Mouse (Mus musculus) testis, postnatal 14 days (tissue): ENCODE results near the gene Fam83d.
A peak's percentile ranks its signal among the peaks of the same experiment; 100 is the strongest.

Experiments
- DNase-seq: peaks from one replicate; pipeline ENCODE4 v3.0.0; 2021; ENCODE audit warnings: low spot score

Gene Fam83d

DNA sequence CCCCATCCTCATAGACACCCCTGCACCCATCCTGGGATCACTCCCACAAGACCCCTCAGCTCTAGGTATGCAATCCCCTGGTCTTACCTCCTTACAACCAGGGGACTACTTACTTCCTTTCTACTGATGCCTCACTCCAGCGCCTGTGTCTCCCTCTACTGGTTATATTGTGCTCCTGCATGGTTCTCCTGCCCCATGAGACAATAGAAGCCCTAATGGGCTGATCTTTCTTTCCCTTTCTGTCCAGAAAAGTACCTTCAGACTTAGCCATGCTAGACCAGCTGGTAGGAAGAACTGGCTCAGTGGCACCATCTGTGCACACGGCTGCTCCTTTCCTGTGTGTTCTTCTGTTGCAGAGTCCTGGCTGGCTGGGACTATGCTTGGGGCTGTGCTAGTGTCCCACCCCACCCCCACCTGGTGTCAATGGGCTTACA, 22.8 kb upstream of the Fam83d start:
- DNase-seq = no peak

DNA sequence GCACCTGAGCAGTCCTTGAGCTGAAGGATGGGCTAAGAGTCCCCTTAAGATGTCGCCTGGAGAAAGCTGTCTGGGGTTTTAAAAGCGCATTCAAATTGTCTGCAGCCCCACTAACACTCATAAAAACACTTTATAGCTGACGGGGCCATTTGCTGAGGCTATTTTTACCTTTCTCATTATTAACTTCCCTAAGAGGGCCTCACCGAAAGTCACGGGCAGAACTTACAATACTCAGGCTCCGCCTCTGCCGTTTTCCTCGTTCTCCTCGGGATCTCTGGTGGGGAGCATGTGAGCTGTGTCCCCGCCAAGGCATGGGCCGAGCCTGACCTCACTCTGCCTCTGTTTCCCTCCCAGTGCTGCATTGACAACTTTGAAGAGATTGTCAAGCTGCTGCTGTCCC, 21.7 kb upstream of the Fam83d start:
- no peak for DNase-seq

DNA sequence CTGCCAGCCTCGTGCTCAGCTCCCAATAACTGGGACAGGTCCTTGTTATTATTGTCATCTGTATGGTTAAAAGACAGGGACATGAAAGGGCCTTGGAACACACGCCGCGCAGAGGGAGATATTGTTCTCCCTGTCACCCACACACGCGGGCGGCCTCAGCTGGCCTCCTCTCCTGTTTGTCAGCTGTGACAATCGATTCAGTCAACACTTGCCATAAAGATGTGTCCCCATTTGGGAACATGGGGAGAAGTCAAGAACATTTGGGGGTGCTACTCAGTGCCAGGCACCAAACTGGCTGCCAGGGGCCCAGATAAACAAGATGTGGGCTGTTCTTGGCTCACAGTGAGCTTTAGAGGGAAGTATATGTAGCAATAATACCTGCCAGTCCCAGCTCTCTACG, 18.5 kb upstream of the Fam83d start:
- no peak for DNase-seq

GRCm38 (mm10) chr2:158760231-158760630, 7.7 kb upstream of the Fam83d start:
- no peak for DNase-seq

GRCm38 (mm10) chr2:158762339-158762738, 5.6 kb upstream of the Fam83d start:
- DNase-seq = no peak

DNA sequence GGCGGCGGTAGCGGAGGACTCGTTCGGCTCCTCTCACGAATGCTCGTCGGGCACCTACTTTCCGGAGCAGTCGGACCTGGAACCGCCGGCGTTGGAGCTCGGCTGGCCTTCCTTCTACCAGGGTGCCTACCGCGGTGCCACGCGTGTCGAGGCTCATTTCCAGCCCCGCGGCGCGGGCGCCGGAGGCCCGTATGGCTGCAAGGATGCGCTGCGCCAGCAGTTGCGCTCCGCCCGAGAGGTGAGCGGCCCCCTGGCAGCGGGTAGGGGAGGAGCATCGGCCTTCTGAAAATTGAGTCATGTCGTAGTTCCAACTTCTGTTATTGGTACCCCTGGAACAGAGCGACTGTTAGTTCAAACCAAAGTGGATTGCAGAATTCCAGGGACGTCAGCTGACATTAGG, 457 bp downstream of the Fam83d start:
- DNase-seq = peak; percentile 53

DNA sequence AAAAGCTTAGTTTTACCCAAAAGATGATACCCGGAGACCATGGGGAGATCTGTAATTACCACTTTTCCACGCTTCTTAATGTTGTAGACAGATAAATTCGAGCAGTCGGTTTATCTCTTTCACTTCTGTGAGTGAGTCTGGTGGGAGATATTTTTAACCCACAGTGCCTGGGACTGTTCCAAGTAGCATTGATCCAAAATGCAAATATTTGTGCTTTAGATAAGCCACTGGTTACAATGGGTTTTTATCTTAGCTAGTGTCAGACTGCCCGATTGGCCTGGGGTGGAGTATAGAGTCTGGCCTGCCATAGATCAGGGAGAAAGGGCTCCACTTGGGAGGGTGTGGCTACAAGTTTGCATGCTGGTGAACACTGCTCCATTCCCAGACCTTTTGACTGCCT, 878 bp downstream of the Fam83d start:
- DNase-seq = no peak

- DNase-seq = no peak
Measured at GRCm38 (mm10) chr2:158770126-158770757, 2.3 kb downstream of the Fam83d start.

GRCm38 (mm10) chr2:158771066-158771763, 3.3 kb downstream of the Fam83d start:
- no peak for DNase-seq

DNA sequence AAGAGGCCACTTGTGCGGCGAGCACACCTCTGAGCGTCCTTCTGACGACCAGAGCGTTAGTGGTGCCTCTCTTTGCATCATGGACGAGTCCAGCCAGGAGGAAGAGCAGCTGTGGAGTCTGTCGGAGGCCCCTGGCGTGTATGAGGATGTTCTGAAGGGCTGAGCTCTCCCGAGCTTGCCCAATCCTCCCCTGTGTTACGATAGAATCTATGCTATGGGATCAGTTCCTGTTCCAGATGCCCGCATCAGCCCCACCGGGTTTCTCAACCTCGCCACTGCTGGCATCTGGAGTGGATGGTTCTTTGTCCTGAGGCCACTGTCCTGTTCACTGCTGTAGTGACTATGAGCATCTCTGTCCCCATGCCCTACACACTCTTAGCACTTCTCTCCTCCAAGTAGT, 4.9 kb downstream of the Fam83d start:
- DNase-seq = no peak

GRCm38 (mm10) chr2:158774886-158775285, 7.0 kb downstream of the Fam83d start:
- DNase-seq = no peak

GRCm38 (mm10) chr2:158776716-158777115, 8.8 kb downstream of the Fam83d start:
- DNase-seq = no peak

DNA sequence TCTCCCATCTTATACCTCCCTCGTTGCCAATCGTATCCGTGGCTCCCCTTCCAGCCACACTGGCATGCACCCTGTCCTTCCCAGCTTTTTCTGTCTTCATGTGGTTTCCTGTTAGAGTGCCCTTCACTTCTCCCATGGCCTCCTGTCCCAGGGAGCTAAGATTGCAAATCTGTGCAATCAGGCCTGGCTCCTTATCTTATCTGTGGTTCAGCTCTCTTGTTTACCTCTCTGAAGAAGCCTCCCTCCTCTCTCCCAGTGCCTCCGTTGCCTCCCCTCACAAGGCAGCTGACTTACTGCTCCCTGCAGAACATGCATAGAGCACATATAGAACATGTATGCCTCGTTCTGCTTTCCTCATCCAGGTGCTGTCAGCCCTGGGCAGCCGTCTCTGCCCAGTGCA, 9.6 kb downstream of the Fam83d start:
- no peak for DNase-seq

DNA sequence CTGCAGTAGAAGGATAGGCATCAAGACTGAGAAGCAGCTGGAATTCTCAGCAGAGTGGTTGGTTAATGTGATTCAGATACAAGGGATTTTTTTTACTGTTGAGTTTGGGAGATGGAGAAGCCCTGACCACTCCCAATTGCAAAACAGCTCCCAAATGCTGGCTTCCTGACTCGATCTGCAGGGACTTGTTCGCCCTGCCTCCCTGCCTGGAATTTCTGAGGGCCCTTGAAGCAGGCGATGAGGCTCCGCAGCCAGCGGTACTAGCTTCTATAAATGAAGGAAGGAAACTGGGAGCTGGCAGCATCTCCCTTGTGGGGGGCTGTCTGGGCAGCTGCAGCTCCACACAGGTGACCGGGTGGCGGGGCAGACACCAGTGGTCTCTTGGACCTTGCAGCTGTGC, 10.5 kb downstream of the Fam83d start:
- no peak for DNase-seq

DNA sequence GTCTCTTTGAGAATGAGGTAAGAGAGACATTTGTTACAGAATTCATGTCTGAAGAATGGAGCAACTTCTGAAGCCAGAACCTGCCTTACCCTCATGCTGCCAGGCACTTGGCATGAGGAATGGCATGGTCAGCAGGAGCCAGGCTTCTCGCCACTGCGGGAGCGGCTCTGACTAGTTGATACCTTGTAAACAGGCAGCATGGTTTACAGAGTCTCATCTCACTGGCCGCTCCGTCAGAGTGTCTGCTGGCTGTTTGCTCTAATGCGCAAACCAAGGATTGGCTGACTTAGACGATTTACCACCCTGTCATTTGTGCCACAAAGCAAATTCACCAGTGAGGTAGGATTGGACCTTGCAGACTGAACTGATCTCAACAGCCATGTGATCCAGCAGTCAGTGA, 13.2 kb downstream of the Fam83d start:
- no peak for DNase-seq

DNA sequence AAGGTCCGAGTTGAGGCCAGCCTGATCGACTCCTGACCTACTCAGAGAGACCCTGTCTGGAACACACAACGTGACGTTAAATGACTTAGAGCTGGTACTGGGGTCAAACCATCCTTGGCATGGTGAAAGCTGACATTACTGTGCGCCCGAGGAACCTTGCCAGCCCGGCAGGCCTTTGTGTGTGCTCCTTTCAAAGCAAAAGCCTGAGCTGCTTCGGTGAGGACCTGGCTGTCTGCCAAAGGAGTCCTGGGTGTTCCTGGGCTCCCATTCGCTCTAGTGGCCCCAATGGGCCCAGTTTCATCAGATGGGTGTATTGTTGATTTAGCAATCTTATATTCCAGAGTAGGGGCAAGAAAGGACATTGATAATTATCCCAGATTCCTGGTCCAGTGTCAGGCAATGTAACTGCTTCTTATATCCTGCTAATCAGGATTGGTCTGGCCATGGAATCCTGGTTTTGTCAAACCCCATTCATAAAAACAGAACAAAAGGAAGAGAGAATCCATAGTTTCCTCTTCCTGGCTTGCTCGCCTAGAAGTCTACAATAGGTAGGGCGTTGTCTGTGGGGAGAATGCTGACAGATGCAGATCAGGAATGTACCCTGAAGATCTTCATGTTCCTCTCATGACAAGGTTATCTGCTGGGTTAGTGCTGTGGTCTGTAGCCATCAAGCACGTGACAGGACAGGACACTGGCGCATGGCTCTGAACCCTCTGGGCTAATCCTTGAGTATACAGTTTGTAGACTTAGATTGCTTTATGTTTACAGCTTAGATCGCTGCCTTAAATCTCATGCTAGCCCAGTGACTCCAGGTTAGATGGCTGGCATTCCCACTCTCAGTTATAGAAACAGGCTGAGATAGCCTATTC, 19.3 kb downstream of the Fam83d start:
- no peak for DNase-seq

- DNase-seq = peak; percentile 92
Measured at GRCm38 (mm10) chr2:158794494-158795004, 26.7 kb downstream of the Fam83d start, which contains the start of gene Dhx35. Dhx35 (plus strand) TSS chr2:158794807.

GRCm38 (mm10) chr2:158795043-158795442, 27.1 kb downstream of the Fam83d start:
- DNase-seq = no peak

GRCm38 (mm10) chr2:158795875-158796274, 28.0 kb downstream of the Fam83d start:
- DNase-seq = no peak

GRCm38 (mm10) chr2:158799328-158799727, 31.4 kb downstream of the Fam83d start:
- DNase-seq = no peak

DNA sequence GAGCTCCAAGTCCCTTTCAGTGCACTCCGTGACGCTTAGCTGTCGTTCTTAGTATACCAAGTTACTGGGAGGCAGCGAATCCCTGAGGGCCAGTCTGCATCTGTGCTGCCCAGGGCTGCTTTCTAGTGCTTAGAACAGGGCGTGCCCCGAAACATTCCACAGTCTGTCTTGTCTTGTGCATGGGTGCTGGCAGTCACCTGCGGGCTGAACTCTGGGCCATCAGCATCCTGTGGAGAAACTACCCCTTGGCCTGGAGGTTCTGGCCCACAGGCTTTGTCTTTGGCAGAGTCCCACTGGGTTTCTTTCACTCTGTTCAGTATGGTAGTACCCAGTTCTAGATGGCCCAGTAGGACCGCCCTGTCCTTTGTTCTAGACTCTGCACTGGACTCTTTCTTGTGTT, 32.9 kb downstream of the Fam83d start:
- DNase-seq = no peak

DNA sequence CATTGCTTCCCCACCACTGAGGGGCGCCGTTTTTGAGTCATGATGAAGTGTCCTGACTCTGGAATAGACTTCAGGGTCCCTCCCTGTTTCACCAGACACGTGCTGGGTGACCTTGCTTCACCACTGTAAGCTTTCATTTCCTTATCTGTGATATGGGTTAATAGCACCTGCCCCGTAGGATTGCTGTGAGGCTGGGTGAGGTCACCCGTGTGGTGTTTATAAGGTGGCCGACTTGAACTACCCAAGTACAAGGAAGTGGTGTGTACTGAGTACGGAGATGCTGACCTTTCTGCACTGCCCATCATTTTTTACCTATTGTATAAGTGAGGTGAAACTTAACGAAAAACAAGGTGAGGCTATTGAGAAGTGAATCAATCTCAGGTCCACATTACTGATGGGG, 35.7 kb downstream of the Fam83d start:
- DNase-seq = no peak

DNA sequence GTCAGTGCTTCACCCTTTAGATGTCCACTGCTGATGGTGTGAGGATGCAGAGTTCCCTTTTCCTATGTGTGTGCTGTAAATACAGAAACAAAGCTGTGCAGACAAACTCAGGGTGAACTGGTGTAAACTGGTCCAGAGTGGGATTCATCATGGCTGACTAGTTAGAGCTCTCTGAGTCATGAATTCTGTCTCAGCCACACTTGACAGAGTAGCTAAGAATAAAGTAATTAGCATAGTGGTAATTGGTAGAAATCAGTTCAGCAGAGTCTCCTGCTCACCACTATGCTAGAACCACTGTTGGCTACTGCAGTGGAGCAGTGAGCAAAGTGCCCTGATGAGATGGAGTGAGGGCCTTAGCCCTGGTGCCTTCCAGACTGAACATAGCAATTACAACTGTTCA, 47.8 kb downstream of the Fam83d start:
- DNase-seq = no peak
